Mouse (Mus musculus): Measurements from ENCODE around the gene Itm2b.

GRCm38 (mm10) chr14:73336316-73337080 lies 48.6 kb downstream of the Itm2b start:
- no peak for TF ChIP-seq CTCF (IDR thresholded peaks at IDR 0.05; ENCODE audit: low read depth, low read length)
- no peak for TF ChIP-seq TAL1 (conservative IDR thresholded peaks at IDR 0.05; ENCODE audit: low read depth, low read length)
- no peak for TF ChIP-seq GATA2 (IDR thresholded peaks at IDR 0.05; ENCODE audit: borderline replicate concordance, low read depth, low read length)
- TF ChIP-seq GATA1 (IDR thresholded peaks at IDR 0.05; ENCODE audit: borderline replicate concordance, low read length) = no peak
